Mouse (Mus musculus): ENCODE data around the gene Itpr2.

- TF ChIP-seq FLI1 (IDR thresholded peaks at IDR 0.05; ENCODE audit: low read length) (no peak), GATA1 (IDR thresholded peaks at IDR 0.05; ENCODE audit: borderline replicate concordance, low read length) (no peak)
These were observed 228.8 kb downstream of the Itpr2 start for GRCm38 (mm10) chr6:146273256-146273655.

Data from megakaryocyte, embryonic 14.5 days (primary cell).